Mouse (Mus musculus): ENCODE measurements around the gene Bco2. TPM values are rescaled to one million over a fixed set of nuclear protein-coding genes. Genes with fewer than 3 reads are reported as not detected.

Bco2 gene
- total RNA-seq, 2 experiments from 2014 or later: 1.6 to 1.8 TPM

- DNase-seq (ENCODE audit: extremely low spot score in 1 of 2, low spot score in 2 of 2): no peak
- intact Hi-C loops (cut with DNase I): no loop called here
Observed at GRCm38 (mm10) chr9:50525585-50525984, 29.4 kb downstream of the Bco2 start.

- DNase-seq (ENCODE audit: extremely low spot score in 1 of 2, low spot score in 2 of 2): no peak
- intact Hi-C loops (cut with DNase I): no loop called here
Observed at GRCm38 (mm10) chr9:50524936-50525335, 30.0 kb downstream of the Bco2 start.

GRCm38 (mm10) chr9:50522574-50522973, 32.4 kb downstream of the Bco2 start:
- DNase-seq (ENCODE audit: extremely low spot score in 1 of 2, low spot score in 2 of 2): no peak
- intact Hi-C loops (cut with DNase I): no loop called here

- no peak for DNase-seq (ENCODE audit: extremely low spot score in 1 of 2, low spot score in 2 of 2)
- intact Hi-C loops (cut with DNase I): no loop called here
Observed at GRCm38 (mm10) chr9:50521562-50521961, 33.4 kb downstream of the Bco2 start.

- DNase-seq (ENCODE audit: extremely low spot score in 1 of 2, low spot score in 2 of 2): no peak
- intact Hi-C loops (cut with DNase I): no loop called here
Observed at GRCm38 (mm10) chr9:50520748-50521147, 34.2 kb downstream of the Bco2 start.

- intact Hi-C loops (cut with DNase I): no loop called here
- no peak for DNase-seq (ENCODE audit: extremely low spot score in 1 of 2, low spot score in 2 of 2)
Observed at GRCm38 (mm10) chr9:50518781-50519180, 36.2 kb downstream of the Bco2 start.

- intact Hi-C loops (cut with DNase I): no loop called here
- no peak for DNase-seq (ENCODE audit: extremely low spot score in 1 of 2, low spot score in 2 of 2)
Observed at GRCm38 (mm10) chr9:50515462-50515861, 39.5 kb downstream of the Bco2 start.

GRCm38 (mm10) chr9:50507570-50507969, 47.4 kb downstream of the Bco2 start:
- intact Hi-C loops (cut with DNase I): no loop called here
- DNase-seq (ENCODE audit: extremely low spot score in 1 of 2, low spot score in 2 of 2): no peak

GRCm38 (mm10) chr9:50505405-50505804, 49.6 kb downstream of the Bco2 start:
- intact Hi-C loops (cut with DNase I): no loop called here
- DNase-seq (ENCODE audit: extremely low spot score in 1 of 2, low spot score in 2 of 2): no peak

GRCm38 (mm10) chr9:50502949-50503348, 52.0 kb downstream of the Bco2 start:
- intact Hi-C loops (cut with DNase I): no loop called here
- DNase-seq (ENCODE audit: extremely low spot score in 1 of 2, low spot score in 2 of 2): no peak

- intact Hi-C loops (cut with DNase I): no loop called here
- no peak for DNase-seq (ENCODE audit: extremely low spot score in 1 of 2, low spot score in 2 of 2)
Observed at GRCm38 (mm10) chr9:50500974-50501501, 53.9 kb downstream of the Bco2 start.

GRCm38 (mm10) chr9:50500467-50500973, 54.5 kb downstream of the Bco2 start:
- DNase-seq (ENCODE audit: extremely low spot score in 1 of 2, low spot score in 2 of 2): no peak
- intact Hi-C loops (cut with DNase I): no loop called here

- DNase-seq (ENCODE audit: extremely low spot score in 1 of 2, low spot score in 2 of 2): no peak
- intact Hi-C loops (cut with DNase I): no loop called here
Observed at GRCm38 (mm10) chr9:50499781-50500180, 55.2 kb downstream of the Bco2 start.

- DNase-seq (ENCODE audit: extremely low spot score in 1 of 2, low spot score in 2 of 2): no peak
Observed at GRCm38 (mm10) chr9:50498815-50499214, 56.2 kb downstream of the Bco2 start.

GRCm38 (mm10) chr9:50497536-50497935, 57.4 kb downstream of the Bco2 start:
- intact Hi-C loops (cut with DNase I): no loop called here
- DNase-seq (ENCODE audit: extremely low spot score in 1 of 2, low spot score in 2 of 2): no peak

More at GRCm38 (mm10) chr9:50498815-50499214, 56.2 kb downstream of the Bco2 start:
- intact Hi-C loops (cut with DNase I): no loop called here

GRCm38 (mm10) chr9:50497076-50497475, 57.9 kb downstream of the Bco2 start:
- intact Hi-C loops (cut with DNase I): no loop called here
- DNase-seq (ENCODE audit: extremely low spot score in 1 of 2, low spot score in 2 of 2): no peak

GRCm38 (mm10) chr9:50496546-50496945, 58.4 kb downstream of the Bco2 start:
- no peak for DNase-seq (ENCODE audit: extremely low spot score in 1 of 2, low spot score in 2 of 2)
- intact Hi-C loops (cut with DNase I): no loop called here

GRCm38 (mm10) chr9:50496151-50496505, 58.9 kb downstream of the Bco2 start:
- intact Hi-C loops (cut with DNase I): no loop called here
- no peak for DNase-seq (ENCODE audit: extremely low spot score in 1 of 2, low spot score in 2 of 2)

GRCm38 (mm10) chr9:50495405-50496150, 59.4 kb downstream of the Bco2 start:
- intact Hi-C loops (cut with DNase I): no loop called here

GRCm38 (mm10) chr9:50494311-50494710, 60.7 kb downstream of the Bco2 start, which contains the start of gene Plet1:
Gene Plet1, plus strand, starts transcription at chr9:50494525.
- DNase-seq (ENCODE audit: extremely low spot score in 1 of 2, low spot score in 2 of 2): no peak
- intact Hi-C loops (cut with DNase I): no loop called here

More at GRCm38 (mm10) chr9:50495405-50496150, 59.4 kb downstream of the Bco2 start:
- no peak for DNase-seq (ENCODE audit: extremely low spot score in 1 of 2, low spot score in 2 of 2)
